Mouse (Mus musculus) midbrain, embryonic 15.5 days (tissue): Measurements from ENCODE around the gene Pxylp1. TPM values are rescaled to one million over a fixed set of nuclear protein-coding genes. Genes with fewer than 3 reads are reported as not detected.

ENCODE experiments used
- ATAC-seq: fragments of 200-750 bp; cut with Nextera tagmentation; replicated peaks from 2 replicates; pipeline ENCODE4 v1.8.0; 2017; ENCODE audit warnings: moderate TSS enrichment
- H3K27ac ChIP-seq: fragments of 300-500 bp; sonication (generic); 2 replicates; pipeline ENCODE4 v1.5.1; 2015; ENCODE audit warnings: mild to moderate bottlenecking, inconsistent platforms
- H3K27me3 ChIP-seq: fragments of 300-500 bp; sonication (generic); replicated peaks from 2 replicates; pipeline ENCODE4 v1.6.1; 2015; ENCODE audit warnings: inconsistent platforms
- H3K36me3 ChIP-seq: fragments of 300-500 bp; sonication (generic); replicated peaks from 2 replicates; pipeline ENCODE4 v1.6.1; 2015; ENCODE audit warnings: inconsistent platforms
- H3K4me1 ChIP-seq: fragments of 300-500 bp; sonication (generic); 2 replicates; pipeline ENCODE4 v1.6.1; 2015; ENCODE audit warnings: inconsistent platforms
- H3K4me2 ChIP-seq: fragments of 300-500 bp; sonication (generic); 2 replicates; pipeline ENCODE4 v1.6.1; 2015; ENCODE audit warnings: inconsistent platforms, mild to moderate bottlenecking, moderate library complexity
- H3K4me3 ChIP-seq: fragments of 300-500 bp; sonication (generic); 2 replicates; pipeline ENCODE4 v1.5.1; 2015; ENCODE audit warnings: mild to moderate bottlenecking, inconsistent platforms
- H3K9ac ChIP-seq: fragments of 300-500 bp; sonication (generic); 2 replicates; pipeline ENCODE4 v1.6.1; 2015; ENCODE audit warnings: mild to moderate bottlenecking, inconsistent platforms
- H3K9me3 ChIP-seq: fragments of 300-500 bp; sonication (generic); 2 replicates; pipeline ENCODE4 v1.6.1; 2016; ENCODE audit warnings: inconsistent platforms
- WGBS: fragments of 180-500 bp; shearing (Covaris S2); methylation state at CpG from one replicate; pipeline ENCODE4 v1.1.7; 2015; ENCODE audit warnings: mixed read lengths; 5-methylcytosine and 5-hydroxymethylcytosine counted together
- polyA plus RNA-seq: library from polyadenylated mRNA; unstranded; fragments of >200 nt; fragmentation: Nextera tagmentation; extraction: Ambion mirVana; gene quantifications from 2 replicates; pipeline ENCODE4 v1.2.1, GENCODE M21; 2015

Gene Pxylp1
- polyA plus RNA-seq, 1 experiment from 2014 or later: 42.4 TPM

DNA sequence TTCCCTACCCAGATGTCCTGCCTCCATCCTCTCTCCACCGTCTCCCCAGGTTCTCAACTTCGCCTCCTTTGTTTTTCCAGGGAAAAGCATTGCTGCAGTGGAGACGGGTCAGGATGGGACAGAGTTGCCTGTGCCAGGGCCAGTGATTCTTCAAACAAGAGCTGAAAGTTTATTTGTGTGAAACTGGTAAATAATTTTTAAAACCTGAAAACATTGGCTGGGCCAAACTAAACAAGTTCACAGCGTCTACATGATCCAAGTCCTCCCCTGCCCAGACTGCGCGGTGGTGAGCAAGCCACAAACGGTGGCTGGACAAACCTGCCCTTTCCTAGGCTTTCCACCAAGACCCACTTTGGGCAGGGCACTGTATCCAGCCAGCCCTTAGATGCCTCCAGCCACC lies 41.4 kb downstream of the Pxylp1 start:
- Histone ChIP-seq H3K36me3 (no peaks in the 10 kb centered on the region), H3K4me3 (no peak overlapping the region), H3K9me3 (no peaks in the 10 kb centered on the region), H3K4me1 (peaks cover 16% of the 10 kb centered on the region), H3K27me3 (no peaks in the 10 kb centered on the region), H3K4me2 (no peak overlapping the region), H3K27ac (no peak overlapping the region), H3K9ac (no peak overlapping the region)
- no peak for ATAC-seq
- WGBS: 78% methylated on average over 7 of the region's 7 CpGs

DNA sequence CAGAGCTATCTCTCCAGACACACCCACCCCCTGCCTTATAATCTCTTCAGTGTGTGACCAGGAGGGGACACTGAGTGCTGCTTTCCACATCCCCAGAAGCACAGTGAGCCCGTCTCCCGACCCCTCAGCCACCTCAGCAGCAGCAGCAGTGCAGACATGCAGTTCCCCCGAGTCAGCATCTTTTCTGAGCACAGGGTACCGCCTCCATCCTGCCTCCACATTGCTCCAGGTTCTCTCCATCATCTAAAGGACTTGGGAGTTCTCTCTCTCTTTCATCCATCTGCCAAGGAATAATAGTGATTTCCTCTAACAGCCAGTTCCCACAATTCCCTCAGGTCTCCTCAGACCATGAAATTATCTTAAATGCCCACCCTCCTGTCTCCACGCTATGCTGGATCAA lies 43.5 kb downstream of the Pxylp1 start:
- WGBS: 42% methylated on average over 5 of the region's 5 CpGs
- Histone ChIP-seq H3K4me3 (no peak overlapping the region), H3K9me3 (no peaks in the 10 kb centered on the region), H3K4me2 (no peak overlapping the region), H3K36me3 (no peaks in the 10 kb centered on the region), H3K27ac (peak overlapping the region; percentile 54; the same call in 1 of the 2 replicates), H3K4me1 (peaks cover 16% of the 10 kb centered on the region), H3K9ac (no peak overlapping the region), H3K27me3 (no peaks in the 10 kb centered on the region)
- ATAC-seq: no peak

DNA sequence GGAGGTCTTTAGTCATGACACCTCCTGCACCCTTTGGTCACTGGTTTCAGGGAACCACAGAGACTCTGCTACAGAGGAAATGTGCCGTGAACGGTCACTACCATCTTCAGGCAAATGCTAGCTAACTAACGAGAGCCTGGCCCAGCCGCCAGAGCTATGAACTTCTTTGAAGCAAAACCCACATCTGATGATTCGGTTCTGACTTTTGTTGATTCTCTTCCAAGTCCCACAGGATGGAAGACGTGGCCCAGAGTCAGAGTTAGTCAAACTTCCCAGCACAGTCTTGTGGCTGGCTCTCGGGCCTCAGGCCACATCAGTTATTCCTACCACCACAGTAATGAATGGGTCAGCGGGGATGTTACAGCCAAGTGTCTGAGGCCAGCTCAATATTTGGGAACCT lies 46.1 kb downstream of the Pxylp1 start:
- WGBS: 89% methylated on average over 8 of the region's 8 CpGs

DNA sequence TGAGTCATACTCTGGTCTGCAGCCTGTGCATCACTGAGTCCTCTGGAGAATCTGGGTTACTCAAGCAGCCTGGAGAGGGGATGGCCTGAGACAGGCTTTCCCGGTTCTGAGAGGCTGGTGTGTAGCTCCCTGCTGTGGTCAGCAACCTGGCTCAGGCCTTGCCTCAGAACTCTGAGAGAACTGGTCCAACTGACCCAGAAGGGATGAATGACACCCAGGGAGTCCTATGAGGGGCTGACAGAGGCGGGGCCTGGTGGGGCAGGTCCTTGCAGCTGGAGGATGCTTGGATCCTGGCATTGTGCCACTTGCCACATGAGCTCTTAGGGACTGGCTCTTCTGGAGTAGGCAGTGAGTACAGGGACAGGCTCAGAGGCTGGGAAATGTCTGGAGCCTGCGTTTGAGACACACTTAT lies 47.7 kb downstream of the Pxylp1 start:
- ATAC-seq: no peak
- Histone ChIP-seq H3K4me3 (no peak overlapping the region), H3K27me3 (no peaks in the 10 kb centered on the region), H3K27ac (no peak overlapping the region), H3K4me2 (no peak overlapping the region), H3K4me1 (peaks cover 16% of the 10 kb centered on the region), H3K36me3 (no peaks in the 10 kb centered on the region), H3K9me3 (no peaks in the 10 kb centered on the region; the same call in 1 of the 2 replicates), H3K9ac (no peak overlapping the region)
- 50% methylated on average over 3 of the region's 3 CpGs for WGBS

More for the DNA sequence above, 46.1 kb downstream of the Pxylp1 start:
- H3K4me1 ChIP-seq: peaks cover 16% of the 10 kb centered on the region
- H3K4me2 ChIP-seq: no peak overlapping the region
- no peak overlapping the region for H3K27ac ChIP-seq
- no peaks in the 10 kb centered on the region; the same call in 1 of the 2 replicates for H3K9me3 ChIP-seq
- ATAC-seq: no peak
- H3K36me3 ChIP-seq: no peaks in the 10 kb centered on the region
- H3K27me3 ChIP-seq: no peaks in the 10 kb centered on the region
- H3K9ac ChIP-seq: no peak overlapping the region
- H3K4me3 ChIP-seq: no peak overlapping the region

DNA sequence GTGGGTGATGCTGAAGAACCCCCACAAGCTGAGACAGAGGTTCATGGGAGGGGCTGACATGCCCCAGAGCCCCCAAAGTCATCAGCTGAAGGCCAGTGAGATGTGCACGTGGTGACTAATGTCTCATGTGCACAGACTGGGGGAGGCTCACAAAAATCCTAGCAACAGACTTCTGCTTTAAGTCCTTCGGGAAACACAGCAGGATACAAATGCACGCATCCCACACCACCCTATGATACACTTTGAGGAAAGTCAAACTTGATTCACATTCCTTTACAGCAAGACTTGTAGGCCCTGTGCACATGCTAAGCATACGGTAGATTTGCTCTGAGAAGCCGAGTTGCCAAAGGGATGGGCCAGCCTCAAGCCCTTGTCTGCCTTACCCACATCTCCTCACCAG lies 53.1 kb downstream of the Pxylp1 start:
- H3K4me2 ChIP-seq: no peak overlapping the region
- ATAC-seq: no peak
- H3K36me3 ChIP-seq: no peaks in the 10 kb centered on the region
- H3K9ac ChIP-seq: no peak overlapping the region
- H3K4me3 ChIP-seq: no peak overlapping the region
- H3K4me1 ChIP-seq: peaks cover 27% of the 10 kb centered on the region
- WGBS: 87% methylated on average over 5 of the region's 5 CpGs
- no peaks in the 10 kb centered on the region for H3K27me3 ChIP-seq
- peak overlapping the region; percentile 82; the same call in 1 of the 2 replicates for H3K27ac ChIP-seq
- H3K9me3 ChIP-seq: no peaks in the 10 kb centered on the region; the same call in 1 of the 2 replicates

DNA sequence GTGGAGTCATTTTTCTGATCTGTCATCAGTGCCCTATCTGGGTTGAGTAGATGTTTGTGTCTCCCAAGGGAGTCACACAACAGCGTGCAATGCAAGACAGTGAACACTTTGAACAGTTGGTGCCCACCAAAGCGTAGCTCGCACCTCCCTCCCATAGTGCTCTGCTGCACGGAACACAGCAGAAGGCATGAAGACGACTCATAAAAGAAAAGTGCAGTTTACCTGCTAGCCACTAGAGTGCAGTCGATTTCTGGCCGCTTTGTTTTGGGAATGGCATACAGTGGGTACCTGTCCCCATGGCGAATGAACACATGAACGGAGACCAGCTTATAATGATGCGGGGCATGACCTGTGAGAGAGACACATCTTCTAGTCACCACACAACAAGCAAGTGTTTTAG lies 53.6 kb downstream of the Pxylp1 start:
- no peak overlapping the region for H3K4me2 ChIP-seq
- H3K36me3 ChIP-seq: no peaks in the 10 kb centered on the region
- no peak overlapping the region for H3K9ac ChIP-seq
- H3K27ac ChIP-seq: peak overlapping the region; percentile 82
- peak; percentile 40 for ATAC-seq
- WGBS: 32% methylated on average over 10 of the region's 10 CpGs
- peaks cover 27% of the 10 kb centered on the region for H3K4me1 ChIP-seq
- no peaks in the 10 kb centered on the region for H3K27me3 ChIP-seq
- no peak overlapping the region for H3K4me3 ChIP-seq
- H3K9me3 ChIP-seq: no peaks in the 10 kb centered on the region; the same call in 1 of the 2 replicates

DNA sequence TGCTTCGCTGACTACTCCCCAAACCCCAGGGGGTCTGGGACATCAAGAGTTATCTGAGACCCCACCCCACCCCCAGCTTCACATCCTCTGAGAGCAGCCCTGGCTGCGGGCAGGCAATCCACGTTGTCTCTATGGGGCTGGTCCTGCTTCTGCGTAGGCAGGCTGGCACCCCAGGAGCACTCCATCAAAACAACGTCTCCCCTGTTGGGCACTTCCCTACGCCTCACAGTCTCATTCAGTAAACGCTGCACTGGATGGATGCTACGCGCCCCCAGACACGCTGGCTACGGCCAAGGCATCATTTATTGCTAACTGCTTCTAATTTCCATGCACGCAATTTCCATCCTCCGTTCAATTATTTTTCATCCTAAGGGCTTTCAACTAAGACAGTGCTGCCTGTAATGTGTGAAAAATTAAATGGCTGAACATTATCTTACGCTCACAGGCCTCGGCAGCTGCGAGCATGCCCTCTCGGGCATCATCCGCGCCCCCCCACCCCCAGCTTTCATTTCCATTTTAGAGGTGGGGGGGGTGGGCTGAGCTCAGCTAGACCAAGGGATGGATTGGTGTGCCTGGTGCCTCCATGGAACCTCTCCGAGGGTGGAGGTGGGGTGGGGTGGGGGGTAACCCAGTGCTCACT lies 54.6 kb downstream of the Pxylp1 start:
- Histone ChIP-seq H3K36me3 (no peaks in the 10 kb centered on the region), H3K9ac (no peak overlapping the region), H3K4me1 (peaks cover 33% of the 10 kb centered on the region), H3K9me3 (no peaks in the 10 kb centered on the region; the same call in 1 of the 2 replicates), H3K27ac (peak overlapping the region; percentile 82), H3K4me3 (no peak overlapping the region), H3K4me2 (peak overlapping the region; percentile 27), H3K27me3 (no peaks in the 10 kb centered on the region)
- ATAC-seq: peak; percentile 71
- 16% methylated on average over 20 of the region's 20 CpGs for WGBS

DNA sequence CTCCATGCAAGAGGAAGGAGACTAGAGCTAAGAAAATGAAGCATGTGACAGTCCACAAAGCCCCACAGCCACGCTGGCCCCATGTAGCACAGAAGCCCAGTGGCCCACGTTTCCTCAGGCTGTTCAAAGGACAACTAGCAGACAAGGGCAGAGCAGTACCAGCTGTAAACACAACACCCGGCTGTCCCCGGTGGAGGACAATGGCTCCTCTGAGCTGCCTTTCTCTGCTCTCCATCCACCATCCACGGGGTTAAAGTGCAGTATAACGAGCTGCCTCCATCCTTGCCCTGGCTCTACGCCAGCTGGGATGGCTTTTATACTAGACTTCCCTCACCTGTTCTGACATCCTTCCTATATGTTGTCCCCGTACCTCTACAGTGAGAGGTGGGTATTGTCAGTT lies 55.5 kb downstream of the Pxylp1 start:
- Histone ChIP-seq H3K27ac (peak overlapping the region; percentile 82), H3K36me3 (no peaks in the 10 kb centered on the region), H3K27me3 (no peaks in the 10 kb centered on the region), H3K4me3 (no peak overlapping the region), H3K4me2 (no peak overlapping the region), H3K4me1 (peaks cover 38% of the 10 kb centered on the region), H3K9ac (no peak overlapping the region), H3K9me3 (no peaks in the 10 kb centered on the region)
- 27% methylated on average over 8 of the region's 8 CpGs for WGBS
- 0 out of 2 replicates have a peak, but pooled peaks have one; percentile 15 for ATAC-seq

DNA sequence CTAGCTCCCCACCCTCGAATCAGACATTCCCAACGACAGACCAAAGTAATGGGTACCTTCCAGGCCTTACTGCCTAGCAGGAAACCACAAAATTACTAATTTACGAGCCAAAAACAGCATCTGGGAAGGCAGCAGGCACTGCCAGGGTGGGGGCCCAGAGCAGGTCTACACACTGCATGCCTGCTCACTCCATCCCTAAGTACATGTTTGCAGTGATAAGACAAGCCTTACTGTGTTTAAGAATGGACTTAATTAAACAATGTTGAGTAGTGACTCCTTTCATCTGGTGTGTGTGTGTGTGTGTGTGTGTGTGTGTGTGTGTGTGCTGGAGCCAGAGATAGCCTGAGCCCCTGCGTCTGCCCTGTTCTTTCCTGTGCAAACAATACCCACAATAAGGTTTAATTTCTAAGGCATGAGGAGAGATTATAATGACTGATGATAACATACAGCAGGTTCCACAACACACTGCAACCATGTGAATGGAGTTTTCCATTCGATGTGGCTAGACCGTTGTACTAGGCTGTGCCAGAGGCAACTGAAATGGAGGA lies 57.0 kb downstream of the Pxylp1 start:
- Histone ChIP-seq H3K27me3 (no peaks in the 10 kb centered on the region), H3K9me3 (no peaks in the 10 kb centered on the region), H3K4me1 (peaks cover 46% of the 10 kb centered on the region), H3K4me2 (no peak overlapping the region), H3K27ac (no peak overlapping the region), H3K4me3 (no peak overlapping the region), H3K9ac (no peak overlapping the region), H3K36me3 (no peaks in the 10 kb centered on the region)
- WGBS: 83% methylated on average over 6 of the region's 6 CpGs
- no peak for ATAC-seq

DNA sequence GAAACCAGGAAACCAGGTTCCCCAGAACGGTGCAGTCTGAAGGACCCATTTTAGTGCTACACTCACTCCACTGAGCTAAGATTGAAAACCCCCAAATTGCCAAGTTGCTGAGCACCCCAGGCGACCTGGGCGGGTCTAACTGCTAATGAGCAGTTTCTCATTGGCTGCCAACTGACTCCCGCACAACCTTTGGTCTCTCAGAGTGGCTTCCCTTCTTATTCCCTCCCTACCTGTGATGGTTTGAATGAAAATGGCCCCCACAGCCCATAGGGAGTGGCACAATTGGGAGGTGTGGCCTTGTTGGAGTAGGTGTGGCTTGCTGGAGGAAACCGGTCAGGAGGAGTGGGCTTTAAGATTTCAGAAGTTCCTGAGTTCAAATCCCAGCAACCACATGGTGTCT lies 58.9 kb downstream of the Pxylp1 start:
- no peak for ATAC-seq
- H3K27me3 ChIP-seq: no peaks in the 10 kb centered on the region
- no peak overlapping the region for H3K4me3 ChIP-seq
- no peaks in the 10 kb centered on the region for H3K9me3 ChIP-seq
- WGBS: 66% methylated on average over 5 of the region's 5 CpGs
- no peak overlapping the region for H3K4me2 ChIP-seq
- H3K9ac ChIP-seq: no peak overlapping the region
- H3K36me3 ChIP-seq: no peaks in the 10 kb centered on the region
- peaks cover 42% of the 10 kb centered on the region for H3K4me1 ChIP-seq
- H3K27ac ChIP-seq: no peak overlapping the region

DNA sequence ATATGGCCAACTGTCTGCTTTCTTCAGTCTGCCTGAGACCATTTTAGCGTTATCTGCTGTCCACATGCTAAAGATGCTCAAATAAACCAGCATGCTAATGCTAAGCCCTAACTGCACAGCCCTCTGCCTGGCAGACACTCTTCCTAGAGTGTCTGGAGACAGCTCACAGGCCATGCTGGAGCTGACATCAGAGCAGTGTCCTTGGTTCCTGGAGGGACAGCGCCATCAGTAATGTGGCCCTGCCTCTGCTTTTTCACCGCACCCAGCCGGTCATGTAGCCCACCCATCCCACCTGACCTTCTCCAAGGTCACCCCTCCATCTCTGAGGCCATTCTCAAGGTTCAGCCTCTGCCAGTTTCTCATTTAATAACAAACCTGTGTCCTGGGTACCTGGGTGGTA lies 60.0 kb downstream of the Pxylp1 start:
- Histone ChIP-seq H3K4me3 (no peak overlapping the region), H3K9ac (no peak overlapping the region), H3K27ac (peak overlapping the region; percentile 35; the same call in 1 of the 2 replicates), H3K27me3 (no peaks in the 10 kb centered on the region), H3K36me3 (no peaks in the 10 kb centered on the region), H3K9me3 (no peaks in the 10 kb centered on the region), H3K4me1 (peaks cover 34% of the 10 kb centered on the region), H3K4me2 (no peak overlapping the region)
- WGBS: 79% methylated on average over 4 of the region's 4 CpGs
- no peak for ATAC-seq

DNA sequence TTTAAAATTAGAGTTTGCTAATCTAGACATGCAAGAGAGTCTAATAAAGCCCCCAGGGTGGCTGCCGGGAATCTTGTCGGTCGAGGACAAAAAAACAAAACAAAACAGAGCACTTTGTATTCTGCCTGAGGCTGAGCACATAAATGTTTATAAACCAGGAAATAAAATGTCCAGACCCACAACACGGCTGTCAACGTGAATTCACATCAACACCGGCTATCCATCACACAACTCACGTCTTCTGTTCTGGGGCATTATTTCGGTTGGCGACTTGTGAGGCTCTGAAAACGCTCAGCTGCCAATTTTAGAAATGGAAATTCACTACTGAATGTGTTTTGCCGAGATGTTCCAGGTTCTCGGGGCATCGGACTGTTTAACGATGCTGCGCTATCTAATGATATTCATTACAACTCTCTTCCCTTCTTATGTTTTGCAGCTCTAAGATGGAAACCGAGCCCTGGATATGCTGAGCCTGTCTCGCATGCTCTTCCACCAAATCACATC lies 61.6 kb downstream of the Pxylp1 start:
- peak overlapping the region; percentile 66 for H3K27ac ChIP-seq
- 29% methylated on average over 17 of the region's 17 CpGs for WGBS
- peaks cover 27% of the 10 kb centered on the region for H3K4me1 ChIP-seq
- no peak overlapping the region for H3K9ac ChIP-seq
- H3K27me3 ChIP-seq: no peaks in the 10 kb centered on the region
- no peaks in the 10 kb centered on the region for H3K9me3 ChIP-seq
- peak; percentile 38; the same call in 1 of the 2 replicates for ATAC-seq
- H3K4me2 ChIP-seq: peak overlapping the region; percentile 15; the same call in 1 of the 2 replicates
- H3K36me3 ChIP-seq: no peaks in the 10 kb centered on the region
- H3K4me3 ChIP-seq: no peak overlapping the region

DNA sequence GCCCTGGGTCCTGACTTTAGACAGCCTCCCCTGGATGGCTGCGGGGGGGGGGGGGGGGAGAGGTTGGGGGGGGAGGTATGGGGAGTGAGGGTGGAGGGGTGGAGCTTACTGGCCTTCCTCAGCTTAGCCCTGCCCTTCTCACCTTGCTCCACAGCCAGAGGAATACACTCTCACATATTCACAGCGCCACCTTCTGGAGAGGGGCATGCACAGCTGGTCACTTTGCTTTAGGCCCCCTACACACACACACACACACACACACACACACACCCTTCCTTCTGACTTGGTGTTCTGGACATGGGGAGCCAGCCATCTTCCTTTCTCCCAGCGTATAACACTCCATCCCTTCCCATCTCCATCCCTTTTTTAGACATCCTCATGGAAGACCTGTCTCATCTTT lies 62.8 kb downstream of the Pxylp1 start:
- Histone ChIP-seq H3K27me3 (no peaks in the 10 kb centered on the region), H3K9ac (no peak overlapping the region), H3K9me3 (no peaks in the 10 kb centered on the region), H3K4me3 (no peak overlapping the region), H3K36me3 (no peaks in the 10 kb centered on the region), H3K27ac (no peak overlapping the region), H3K4me2 (no peak overlapping the region), H3K4me1 (peaks cover 27% of the 10 kb centered on the region)
- ATAC-seq: no peak
- 79% methylated on average over 3 of the region's 3 CpGs for WGBS
